9 mouse cellular contexts compared by ENCODE assay signal in genomic region chr12:116484991-116485390, GRCm38 (mm10). TPM values are rescaled to one million over a fixed set of nuclear protein-coding genes. Genes with fewer than 3 reads are reported as not detected.
DNase-seq lines count a peak whose midpoint lies in the region; ATAC-seq and TF ChIP-seq lines count a peak whose summit lies in the region.
"Had no signal": no experiment of that assay in that cellular context is flagged by ENCODE, and none has a peak within 500 bp of the region (broad histone marks: within the 10 kb centered on the region; RNA-seq: fewer than 3 reads in every experiment).

No protein-coding gene starts in this region.

- H3K27ac ChIP-seq in kidney, postnatal 0 days = no peak overlapping the region
- H3K27ac ChIP-seq in forebrain, embryonic 10.5 days = no peak overlapping the region
- H3K27ac ChIP-seq in intestine, embryonic 15.5 days = no peak overlapping the region
- H3K27ac ChIP-seq in neural tube, embryonic 14.5 days (ENCODE audit: low read depth, low read length) = 0 out of 2 replicates have a peak overlapping the region, but pooled peaks have one; percentile 93

- no peak for TF ChIP-seq CTCF in kidney, postnatal 0 days (IDR thresholded peaks at IDR 0.05; ENCODE audit: low read depth)

- no peaks in the 10 kb centered on the region for H3K9me3 ChIP-seq in kidney, postnatal 0 days (replicated peaks; ENCODE audit: low read length)
- H3K9me3 ChIP-seq in forebrain, embryonic 10.5 days = no peaks in the 10 kb centered on the region
- no peaks in the 10 kb centered on the region for H3K9me3 ChIP-seq in intestine, embryonic 15.5 days
- no peaks in the 10 kb centered on the region for H3K9me3 ChIP-seq in neural tube, embryonic 14.5 days (ENCODE audit: control insufficient read depth, low read length)

- H3K4me2 ChIP-seq in kidney, postnatal 0 days (ENCODE audit: low read length) = peak overlapping the region; percentile 94; the same call in 1 of the 2 replicates
- peak overlapping the region; percentile 99 for H3K4me2 ChIP-seq in intestine, embryonic 15.5 days (replicated peaks)
- peak overlapping the region; percentile 80 for H3K4me2 ChIP-seq in neural tube, embryonic 14.5 days (ENCODE audit: low read depth, low read length)

- H3K27me3 ChIP-seq in kidney, postnatal 0 days (ENCODE audit: insufficient read depth, low read length) = peaks cover 11% of the 10 kb centered on the region; the same call in 1 of the 2 replicates
- peaks cover 27% of the 10 kb centered on the region for H3K27me3 ChIP-seq in forebrain, embryonic 10.5 days (ENCODE audit: poor library complexity, severe bottlenecking)
- H3K27me3 ChIP-seq in intestine, embryonic 15.5 days (replicated peaks) = 0 out of 2 replicates have a peak, but pooled peaks cover 12% of the 10 kb centered on the region
- H3K27me3 ChIP-seq in neural tube, embryonic 14.5 days (ENCODE audit: control insufficient read depth, insufficient read depth, low read length) = no peaks in the 10 kb centered on the region

- H3K36me3 ChIP-seq in kidney, postnatal 0 days (ENCODE audit: insufficient read depth, low read length) = no peaks in the 10 kb centered on the region
- H3K36me3 ChIP-seq in forebrain, embryonic 10.5 days (replicated peaks) = no peaks in the 10 kb centered on the region
- H3K36me3 ChIP-seq in intestine, embryonic 15.5 days = no peaks in the 10 kb centered on the region
- no peaks in the 10 kb centered on the region for H3K36me3 ChIP-seq in neural tube, embryonic 14.5 days (ENCODE audit: control insufficient read depth, insufficient read depth, low read length)
- H3K36me3 ChIP-seq: G1E had no signal

- peaks cover 5% of the 10 kb centered on the region; the same call in 1 of the 2 replicates for H3K4me1 ChIP-seq in kidney, postnatal 0 days (replicated peaks; ENCODE audit: insufficient read depth, low read length)
- peaks cover 18% of the 10 kb centered on the region for H3K4me1 ChIP-seq in forebrain, embryonic 10.5 days
- peaks cover 4% of the 10 kb centered on the region for H3K4me1 ChIP-seq in intestine, embryonic 15.5 days (replicated peaks)
- 0 out of 2 replicates have a peak, but pooled peaks cover 7% of the 10 kb centered on the region for H3K4me1 ChIP-seq in neural tube, embryonic 14.5 days (ENCODE audit: control insufficient read depth, insufficient read depth, low read length)

- DNase-seq in kidney, postnatal 0 days (ENCODE audit: low spot score) = no peak
- DNase-seq in kidney, adult 11 months = no peak
- no peak for DNase-seq in forebrain, embryonic 10.5 days (ENCODE audit: extremely low spot score, low spot score)
- DNase-seq in embryo, embryonic 10 days (ENCODE audit: low spot score) = no peak
- no peak for DNase-seq in thymus, postnatal 36 days

- H3K4me3 ChIP-seq in kidney, postnatal 0 days (replicated peaks; ENCODE audit: low read depth, low read length) = no peak overlapping the region
- H3K4me3 ChIP-seq in forebrain, embryonic 10.5 days = peak overlapping the region; percentile 63
- peak overlapping the region; percentile 57 for H3K4me3 ChIP-seq in intestine, embryonic 15.5 days (replicated peaks)
- peak overlapping the region; percentile 70 for H3K4me3 ChIP-seq in neural tube, embryonic 14.5 days (ENCODE audit: low read depth, low read length)

- H3K9ac ChIP-seq in kidney, postnatal 0 days (ENCODE audit: low read depth, low read length) = no peak overlapping the region
- H3K9ac ChIP-seq in intestine, embryonic 15.5 days = no peak overlapping the region
- H3K9ac ChIP-seq in neural tube, embryonic 14.5 days (replicated peaks; ENCODE audit: low read depth, low read length) = no peak overlapping the region; the same call in 1 of the 2 replicates

- ATAC-seq in kidney, postnatal 0 days (replicated peaks; ENCODE audit: low FRiP score, low read depth) = 0 out of 2 replicates have a peak, but pooled peaks have one; percentile 1
- ATAC-seq in intestine, embryonic 15.5 days = peak; percentile 4; the same call in 1 of the 2 replicates
- peak; percentile 11; the same call in 1 of the 2 replicates for ATAC-seq in neural tube, embryonic 14.5 days (ENCODE audit: low read depth)
- no peak for ATAC-seq in granulocyte monocyte progenitor cell, adult 5-6 weeks (replicated peaks; ENCODE audit: poor library complexity, severe bottlenecking)

- WGBS in kidney, postnatal 0 days = 79% methylated on average over 8 of the region's 8 CpGs
- 79% methylated on average over 8 of the region's 8 CpGs for WGBS in forebrain, embryonic 10.5 days
- WGBS in intestine, embryonic 15.5 days = 78% methylated on average over 8 of the region's 8 CpGs
- WGBS in neural tube, embryonic 14.5 days = 81% methylated on average over 8 of the region's 8 CpGs

RNA-seq across cellular contexts. Expression of gene Ptprn2, which starts 0.5 kb away (rescaled TPM):
- polyA plus RNA-seq in kidney, postnatal 0 days (2015; fragmentation: Nextera tagmentation; extraction: Ambion mirVana) = 0.03 and 0.08 TPM in 2 replicates
- polyA plus RNA-seq in forebrain, embryonic 10.5 days (2016; fragmentation: Nextera tagmentation; extraction: Ambion mirVana) = 4.6 and 4.8 TPM in 2 replicates
- 1.9 and 3.6 TPM in 2 replicates for polyA plus RNA-seq in intestine, embryonic 15.5 days (2015; fragmentation: Nextera tagmentation; extraction: Ambion mirVana)
- 17.1 and 24.7 TPM in 2 replicates for polyA plus RNA-seq in neural tube, embryonic 14.5 days (2014; fragmentation: Nextera tagmentation; extraction: Ambion mirVana)
- total RNA-seq in granulocyte monocyte progenitor cell, adult 5-6 weeks (2014; fragmentation: Nextera tagmentation) = not detected in 2 replicates
- not detected in 2 replicates for total RNA-seq in granulocyte monocyte progenitor cell, adult 5-6 weeks (2017)
- polyA plus RNA-seq: G1E had no signal
